Mouse (Mus musculus) cerebellum, postnatal 4 days (tissue): ENCODE measurements at regions not wholly inside any gene's neighbourhood (a gene's known extent, or its start where the extent isn't known, plus 50 kb on each side); places are given as distances from the start of the nearest gene placed in this dataset.

Experiments used
- DNase-seq, 2 experiments: peaks; one replicate each; pipeline ENCODE4 v3.0.0; 2022; ENCODE audit warnings: low spot score in 2 of 2, mixed read lengths in 1 of 2

- no peak for DNase-seq
Measured at GRCm38 (mm10) chr1:187413881-187414280, 194.7 kb upstream of the Esrrg start.

- DNase-seq, result peak in 1 of 2 experiments; percentile 8
Measured at GRCm38 (mm10) chr1:187418186-187419140, 190.1 kb upstream of the Esrrg start.

- DNase-seq, result no peak
Measured at GRCm38 (mm10) chr1:187428536-187429215, 179.9 kb upstream of the Esrrg start.

GRCm38 (mm10) chr1:187433716-187434634, 174.6 kb upstream of the Esrrg start:
- no peak for DNase-seq

GRCm38 (mm10) chr1:187439170-187439914, 169.2 kb upstream of the Esrrg start:
- peak in 1 of 2 experiments; percentile 42 for DNase-seq

GRCm38 (mm10) chr1:187441668-187442193, 166.9 kb upstream of the Esrrg start:
- no peak for DNase-seq

- DNase-seq, result no peak
Measured at GRCm38 (mm10) chr1:187446511-187446910, 162.1 kb upstream of the Esrrg start.

- DNase-seq, result peak; percentile 28 to 64
Measured at GRCm38 (mm10) chr1:187448173-187448572, 160.4 kb upstream of the Esrrg start.

- no peak for DNase-seq
Measured at GRCm38 (mm10) chr1:187450106-187450505, 158.5 kb upstream of the Esrrg start.

GRCm38 (mm10) chr1:187452189-187452588, 156.4 kb upstream of the Esrrg start:
- peak; percentile 30 to 38 for DNase-seq

GRCm38 (mm10) chr1:187454431-187454830, 154.2 kb upstream of the Esrrg start:
- peak in 1 of 2 experiments; percentile 10 for DNase-seq

GRCm38 (mm10) chr1:187484821-187485220, 123.8 kb upstream of the Esrrg start:
- DNase-seq, result no peak

- DNase-seq, result no peak
Measured at GRCm38 (mm10) chr1:187487948-187488690, 120.5 kb upstream of the Esrrg start.

- DNase-seq, result no peak
Measured at GRCm38 (mm10) chr1:187489452-187489851, 119.1 kb upstream of the Esrrg start.

- no peak for DNase-seq
Measured at GRCm38 (mm10) chr1:187505368-187505767, 103.2 kb upstream of the Esrrg start.

GRCm38 (mm10) chr1:187507217-187507616, 101.4 kb upstream of the Esrrg start:
- DNase-seq, result no peak

GRCm38 (mm10) chr1:187531349-187531922, 77.2 kb upstream of the Esrrg start:
- DNase-seq, result no peak

- no peak for DNase-seq
Measured at GRCm38 (mm10) chr1:187536263-187536662, 72.3 kb upstream of the Esrrg start.

GRCm38 (mm10) chr1:187556718-187557117, 51.9 kb upstream of the Esrrg start:
- DNase-seq, result no peak
